Mouse (Mus musculus): ENCODE results near the gene Ugt2b34. TPM values are rescaled to one million over a fixed set of nuclear protein-coding genes. Genes with fewer than 3 reads are reported as not detected.
A peak's percentile ranks its signal among the peaks of the same experiment; 100 is the strongest.
"Not testable (repeated sequence)": the region's sequence is repeated elsewhere in the genome, so short reads cannot be mapped to it uniquely, and the experiment has no call there.

Gene Ugt2b34
- under 1 TPM in 1 of 2 experiments, not detected in 1; 0.31 TPM for total RNA-seq (2021)
- long read RNA-seq, experiment 1 = 0 reads
- long read RNA-seq, experiment 2 = 0 reads

DNA sequence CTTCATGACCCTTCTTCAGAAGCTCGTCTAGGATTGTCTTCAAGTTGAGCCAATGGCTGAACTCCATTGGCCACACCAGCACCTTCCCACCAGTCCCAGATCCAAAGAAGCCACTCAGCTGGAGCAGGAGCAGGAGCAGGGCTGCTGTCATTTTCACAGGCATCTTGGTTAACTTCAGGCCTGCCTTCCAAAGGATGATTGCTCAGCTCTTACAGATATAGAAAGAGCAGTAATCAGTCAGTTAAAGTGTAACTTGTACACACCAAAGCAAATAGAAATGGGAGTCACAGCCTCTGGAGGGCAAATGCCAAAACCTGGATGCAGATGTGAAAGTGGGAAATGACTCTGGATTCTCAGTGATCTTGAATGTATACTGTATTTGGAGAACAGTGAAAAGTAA, at the start of gene Ugt2b34:
Gene Ugt2b34, minus strand, starts transcription at position 180 of the 400 bp plus-strand sequence.
- DNase-seq (ENCODE audit: low spot score in 2 of 2) = no peak

GRCm38 (mm10) chr5:86942111-86942510, 35.4 kb upstream of the Ugt2b34 start:
- no peak for DNase-seq (ENCODE audit: low spot score in 2 of 2)

- no peak for DNase-seq (ENCODE audit: low spot score in 2 of 2)
Observed at GRCm38 (mm10) chr5:86926426-86926825, 19.7 kb upstream of the Ugt2b34 start, which contains the start of gene Ugt2b1. TSS of gene Ugt2b1 (minus strand) at chr5:86926530.

- DNase-seq (ENCODE audit: low spot score in 2 of 2) = no peak
Observed at GRCm38 (mm10) chr5:86920661-86921233, 14.0 kb upstream of the Ugt2b34 start.

DNA sequence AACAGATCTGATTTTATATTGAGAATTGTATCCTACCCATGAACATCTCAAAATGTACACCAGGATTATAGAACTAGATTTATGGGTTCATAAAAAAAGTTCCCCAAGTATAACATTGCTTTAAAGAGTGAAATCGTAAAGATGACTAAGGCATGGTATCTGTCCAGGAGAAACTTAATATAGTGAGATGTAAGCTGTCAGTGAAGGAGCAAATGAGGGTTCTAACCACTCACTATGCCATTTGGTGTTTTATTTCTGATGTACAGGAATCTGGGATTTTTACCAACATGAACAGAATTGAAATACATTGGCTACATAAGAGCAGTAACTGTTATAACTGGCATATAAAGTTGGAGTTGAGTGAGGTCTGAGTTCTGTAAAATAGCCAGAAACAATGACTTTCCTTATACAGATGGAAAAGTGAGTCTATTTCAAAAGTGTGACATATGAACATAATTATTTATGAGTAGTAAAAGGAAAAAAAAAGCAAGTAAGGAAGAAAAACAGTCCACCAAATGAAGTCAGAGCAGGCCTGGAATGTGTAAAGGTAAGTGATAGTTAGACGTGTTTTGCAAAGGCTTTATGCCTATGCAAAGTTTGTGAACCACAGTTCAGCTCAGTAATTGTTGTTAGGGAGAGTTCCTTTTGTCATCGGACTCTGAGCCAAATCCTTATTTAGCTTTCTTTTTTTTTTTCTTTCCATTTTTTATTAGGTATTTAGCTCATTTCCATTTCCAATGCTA, 4.8 kb upstream of the Ugt2b34 start:
- no peak for DNase-seq (ENCODE audit: low spot score in 2 of 2)

DNA sequence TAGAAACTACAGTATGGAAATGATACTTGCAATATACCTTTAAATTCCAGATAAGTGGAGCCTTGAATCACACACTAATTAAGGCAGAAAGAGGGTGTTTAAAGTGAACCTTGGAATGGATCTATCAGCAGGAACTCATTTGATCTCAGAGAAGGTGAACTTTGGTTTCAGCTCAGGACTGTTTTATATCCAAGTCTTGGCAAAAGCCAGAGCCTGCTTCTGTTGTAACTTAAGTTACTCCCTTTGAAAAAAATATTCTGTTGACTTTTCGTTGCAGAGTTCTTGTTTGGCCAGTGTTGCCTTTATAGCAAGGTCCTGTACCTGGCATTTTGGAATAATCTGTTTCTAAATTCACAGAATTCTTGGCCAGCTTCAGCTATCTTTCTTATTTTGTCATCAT, 4.0 kb upstream of the Ugt2b34 start:
- no peak for DNase-seq (ENCODE audit: low spot score in 2 of 2)

- no peak for DNase-seq (ENCODE audit: low spot score in 2 of 2)
Observed at GRCm38 (mm10) chr5:86889933-86890332, 16.8 kb downstream of the Ugt2b34 start.

- no peak for DNase-seq (ENCODE audit: low spot score in 2 of 2)
Observed at GRCm38 (mm10) chr5:86888420-86888819, 18.3 kb downstream of the Ugt2b34 start.

DNA sequence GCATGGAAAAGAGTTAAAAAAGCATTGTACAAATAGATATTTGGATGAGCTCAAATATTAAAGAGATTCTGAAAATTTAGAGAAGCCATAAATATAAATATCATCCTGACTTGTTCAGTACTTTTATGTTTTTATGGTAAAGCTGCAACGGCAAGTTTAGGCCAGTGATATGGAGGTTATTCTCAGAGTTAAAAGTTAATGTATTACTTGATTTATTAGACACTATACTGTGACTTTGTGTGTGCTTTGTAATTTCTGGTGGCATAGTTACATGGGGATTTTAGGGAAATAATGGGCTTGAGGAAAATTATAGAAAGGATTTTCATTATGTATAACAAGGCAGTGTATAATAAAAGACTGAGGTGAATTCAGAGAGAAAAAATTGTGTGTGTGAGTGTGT, 19.7 kb downstream of the Ugt2b34 start:
- DNase-seq (ENCODE audit: low spot score in 2 of 2) = no peak

- no peak for DNase-seq (ENCODE audit: low spot score in 2 of 2)
Observed at GRCm38 (mm10) chr5:86886620-86887019, 20.1 kb downstream of the Ugt2b34 start.

DNA sequence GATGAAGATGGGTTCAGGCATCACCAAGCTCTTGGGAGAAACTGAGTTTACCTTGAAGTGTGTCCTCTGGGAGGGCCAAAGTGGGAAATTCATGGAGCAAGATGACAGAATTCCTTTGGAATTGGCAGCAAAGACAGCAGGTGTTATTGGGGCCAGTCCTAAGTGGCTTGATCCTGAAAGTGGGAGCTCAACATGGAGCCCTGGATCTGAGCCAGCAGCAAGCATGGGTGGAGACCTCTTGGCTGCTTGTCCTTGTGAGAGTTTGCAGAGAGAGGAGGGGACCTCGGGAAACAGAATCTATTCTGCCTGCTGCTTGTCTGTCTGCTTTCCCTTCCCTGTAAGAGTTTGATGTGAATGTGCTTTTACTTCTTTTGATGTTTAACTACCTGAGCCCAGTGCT, 34.9 kb downstream of the Ugt2b34 start:
- peak in 1 of 2 experiments; percentile 11 for DNase-seq (ENCODE audit: low spot score in 2 of 2)

GRCm38 (mm10) chr5:86858336-86858735, 48.4 kb downstream of the Ugt2b34 start:
- no peak for DNase-seq (ENCODE audit: low spot score in 2 of 2)

DNA sequence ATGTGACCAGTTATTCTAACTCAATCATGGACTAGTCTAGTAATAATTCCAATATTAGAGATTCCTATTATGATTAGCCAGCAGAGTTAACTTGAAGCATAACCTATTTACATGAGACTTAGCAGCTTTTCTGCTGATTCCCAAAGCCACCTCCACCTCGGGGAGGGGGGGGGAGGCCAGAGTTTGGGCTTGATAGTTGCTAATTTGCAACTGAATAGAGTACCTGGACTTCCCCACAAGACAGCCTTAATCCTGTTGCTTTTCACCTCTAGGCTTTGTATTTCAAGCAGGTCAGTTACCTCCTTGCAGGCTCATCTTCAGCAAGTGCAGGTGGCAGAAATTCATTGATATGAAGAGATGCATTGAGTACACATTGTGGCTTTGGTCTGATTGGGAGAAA, 49.1 kb downstream of the Ugt2b34 start:
- no peak for DNase-seq (ENCODE audit: low spot score in 2 of 2)

- not testable (repeated sequence) for DNase-seq (ENCODE audit: low spot score in 2 of 2)
Observed at GRCm38 (mm10) chr5:86856505-86856904, 50.2 kb downstream of the Ugt2b34 start.

GRCm38 (mm10) chr5:86851658-86852057, 55.1 kb downstream of the Ugt2b34 start:
- DNase-seq (ENCODE audit: low spot score in 2 of 2) = no peak

DNA sequence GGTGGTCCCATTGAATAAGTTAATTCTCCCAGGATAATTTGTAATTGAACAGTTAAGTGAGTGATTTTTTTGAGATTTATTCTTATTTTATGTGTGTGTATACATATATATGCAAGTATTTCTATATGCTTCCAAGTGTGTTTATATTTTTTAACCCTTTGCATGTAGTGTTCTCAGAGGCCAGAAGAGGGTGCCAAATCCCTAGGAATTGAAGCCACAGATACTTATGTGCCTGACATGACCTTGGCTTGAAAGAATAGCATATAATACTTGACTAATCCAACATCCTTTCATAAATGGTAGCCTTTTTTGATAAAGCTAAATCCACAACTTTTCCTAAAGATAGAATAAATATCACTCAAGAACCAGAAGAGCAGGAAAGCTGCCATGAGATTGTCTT, 56.6 kb downstream of the Ugt2b34 start:
- DNase-seq (ENCODE audit: low spot score in 2 of 2) = no peak

DNA sequence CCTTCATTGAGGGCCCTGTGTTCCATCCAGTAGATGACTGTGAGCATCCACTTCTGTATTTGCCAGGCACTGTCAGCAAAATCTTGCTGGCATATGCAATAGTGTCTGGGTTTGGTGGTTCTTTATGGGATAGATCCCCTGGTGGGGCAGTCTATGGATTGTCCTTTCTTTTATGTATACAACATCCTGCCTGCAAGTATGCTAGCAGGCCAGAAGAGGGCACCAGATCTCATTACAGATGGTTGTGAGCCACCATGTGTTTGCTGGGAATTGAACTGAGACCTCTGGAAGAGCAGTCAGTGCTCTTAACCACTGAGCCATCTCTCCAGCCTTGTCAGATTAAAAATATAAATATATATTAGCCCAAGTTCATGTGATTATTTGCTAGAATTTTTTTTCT, 65.5 kb downstream of the Ugt2b34 start:
- not testable (repeated sequence) for DNase-seq (ENCODE audit: low spot score in 2 of 2)

DNA sequence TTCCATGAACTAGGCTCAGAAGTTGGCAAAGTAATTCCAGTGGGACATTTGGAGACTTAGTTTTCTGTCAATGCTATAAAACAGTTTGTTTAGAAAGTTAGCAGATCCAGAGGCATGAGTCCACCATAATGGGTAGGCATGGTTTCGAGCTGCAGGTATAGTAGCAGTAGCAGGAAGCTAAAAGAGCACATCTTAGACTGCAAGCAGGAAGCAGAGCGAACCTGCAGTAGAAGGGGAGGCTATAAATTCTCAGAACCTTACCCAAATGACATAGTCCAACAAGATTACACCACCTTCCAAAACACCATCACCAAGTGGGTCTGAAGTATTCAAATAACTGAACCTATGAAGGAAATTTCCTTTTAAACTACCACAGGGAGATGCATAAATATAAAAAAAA, 66.5 kb downstream of the Ugt2b34 start:
- no peak for DNase-seq (ENCODE audit: low spot score in 2 of 2)

Other genes with a start within 250 kb of the Ugt2b34 start
- gene Tmprss11b, start 230.6 kb downstream of the Ugt2b34 start, total RNA-seq (2021) = not detected
- gene Tmprss11e, start 161.1 kb downstream of the Ugt2b34 start, total RNA-seq (2021) = not detected
- gene Ythdc1, start 102.7 kb downstream of the Ugt2b34 start, total RNA-seq (2021) = 10 to 100 TPM; 41.0 to 47.5 TPM
- gene Ugt2b1, start 19.6 kb upstream of the Ugt2b34 start, total RNA-seq (2021) = under 1 TPM in 1 of 2 experiments, not detected in 1; 0.13 TPM
- gene Ugt2b35, start 93.9 kb upstream of the Ugt2b34 start, total RNA-seq (2021) = under 1 TPM in 1 of 2 experiments, not detected in 1; 0.10 TPM
- gene Ugt2b36, start 185.6 kb upstream of the Ugt2b34 start, total RNA-seq (2021) = not detected
- gene Ugt2b5, start 233.4 kb upstream of the Ugt2b34 start, total RNA-seq (2021) = under 1 TPM in 1 of 2 experiments, not detected in 1; 0.18 TPM

Measured in gastrocnemius, postnatal 4 days (tissue).